Mouse (Mus musculus): ENCODE measurements around the gene Vars2. TPM values are rescaled to one million over a fixed set of nuclear protein-coding genes. Genes with fewer than 3 reads are reported as not detected.

Gene Vars2
- polyA plus RNA-seq, 1 experiment, result 13.7 TPM

DNA sequence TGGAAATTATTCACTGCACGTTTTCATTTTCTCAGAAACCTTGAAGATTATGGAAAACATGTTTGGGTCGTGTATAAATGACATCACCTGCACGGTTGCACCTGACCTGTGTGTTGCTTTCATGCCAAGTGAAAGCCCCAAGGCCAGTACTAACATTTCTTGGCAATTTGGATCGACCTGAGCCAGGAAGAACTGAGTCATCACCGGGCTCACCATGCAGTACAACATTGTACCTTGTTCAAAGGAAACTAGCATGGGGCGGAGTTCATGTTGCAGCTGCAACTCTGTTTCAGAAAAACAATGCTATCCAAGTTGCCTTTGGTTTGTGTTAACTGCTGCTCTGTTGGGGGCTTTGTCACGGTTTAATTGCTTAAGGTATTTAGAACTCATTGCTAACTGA, 40.5 kb upstream of the Vars2 start:
- TF ChIP-seq MYOG (IDR thresholded peaks at IDR 0.05; ENCODE audit: control insufficient read depth in 1 of 3, insufficient read depth in 1 of 3, insufficient read length in 2 of 3, low read depth in 2 of 3) (no peak), TCF3 (IDR thresholded peaks at IDR 0.05; ENCODE audit: insufficient read length, low read depth) (no peak)

DNA sequence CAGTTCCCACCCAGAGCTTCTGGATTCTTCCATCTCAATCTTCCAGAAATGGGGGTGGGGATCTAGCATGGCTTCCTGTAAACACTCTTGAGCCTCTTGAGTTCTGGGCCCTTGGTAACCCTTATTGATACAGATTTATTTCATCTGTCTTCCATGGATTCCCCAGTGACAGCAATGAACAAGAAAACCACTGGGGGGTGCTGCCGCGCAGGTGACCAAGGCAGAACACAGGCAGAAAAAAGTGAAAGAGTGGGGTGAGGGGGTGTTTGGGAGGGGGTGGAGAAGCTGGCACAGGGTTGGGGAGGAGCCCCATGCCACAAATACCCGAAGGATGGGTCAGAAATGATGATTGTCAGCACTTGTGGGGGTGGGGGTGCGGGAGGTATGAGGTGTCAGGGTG, 38.4 kb upstream of the Vars2 start:
- Histone ChIP-seq H3ac (ENCODE audit: control insufficient read depth, insufficient read length) (no peak overlapping the region), H3K27me3 (ENCODE audit: control insufficient read depth, insufficient read depth, insufficient read length) (no peaks in the 10 kb centered on the region), H3K4me3 (no peak overlapping the region), H3K79me2 (ENCODE audit: control insufficient read depth, insufficient read depth) (peaks cover 12% of the 10 kb centered on the region), H3K4me2 (ENCODE audit: low read depth) (no peak overlapping the region), H3K36me3 (ENCODE audit: control insufficient read depth, insufficient read depth) (no peaks in the 10 kb centered on the region)
- TF ChIP-seq TCF3 (IDR thresholded peaks at IDR 0.05; ENCODE audit: insufficient read length, low read depth) (no peak), POLR2A (IDR thresholded peaks at IDR 0.05; ENCODE audit: insufficient read length, low read depth) (no peak), MYOG (IDR thresholded peaks at IDR 0.05; ENCODE audit: control insufficient read depth in 1 of 3, insufficient read depth in 1 of 3, insufficient read length in 2 of 3, low read depth in 2 of 3) (no peak), MYOD1 (IDR thresholded peaks at IDR 0.05; ENCODE audit: control insufficient read depth in 1 of 3, insufficient read length in 2 of 3, low read depth in 2 of 3) (no peak), USF1 (IDR thresholded peaks at IDR 0.05; ENCODE audit: low read depth) (no peak), SRF (IDR thresholded peaks at IDR 0.05; ENCODE audit: control insufficient read depth, insufficient read length, low read depth) (no peak), MAX (IDR thresholded peaks at IDR 0.05; ENCODE audit: low read depth) (no peak), POLR2AphosphoS2 (IDR thresholded peaks at IDR 0.05; ENCODE audit: insufficient read length, low read depth) (no peak), E2F4 (IDR thresholded peaks at IDR 0.05; ENCODE audit: insufficient read depth) (no peak), CEBPB (IDR thresholded peaks at IDR 0.05; ENCODE audit: insufficient read depth, poor library complexity, severe bottlenecking) (no peak), TCF12 (IDR thresholded peaks at IDR 0.05; ENCODE audit: insufficient read depth, poor library complexity, severe bottlenecking) (no peak), REST (IDR thresholded peaks at IDR 0.05; ENCODE audit: insufficient read depth, insufficient read length) (no peak)

More for the DNA sequence above, 40.5 kb upstream of the Vars2 start:
- H3K4me2 ChIP-seq (ENCODE audit: low read depth), result no peak overlapping the region
- peaks cover 2% of the 10 kb centered on the region for H3K79me2 ChIP-seq (ENCODE audit: control insufficient read depth, insufficient read depth)
- no peaks in the 10 kb centered on the region for H3K27me3 ChIP-seq (ENCODE audit: control insufficient read depth, insufficient read depth, insufficient read length)
- H3K36me3 ChIP-seq (ENCODE audit: control insufficient read depth, insufficient read depth), result no peaks in the 10 kb centered on the region
- H3K4me3 ChIP-seq, result no peak overlapping the region
- H3ac ChIP-seq (ENCODE audit: control insufficient read depth, insufficient read length), result no peak overlapping the region

DNA sequence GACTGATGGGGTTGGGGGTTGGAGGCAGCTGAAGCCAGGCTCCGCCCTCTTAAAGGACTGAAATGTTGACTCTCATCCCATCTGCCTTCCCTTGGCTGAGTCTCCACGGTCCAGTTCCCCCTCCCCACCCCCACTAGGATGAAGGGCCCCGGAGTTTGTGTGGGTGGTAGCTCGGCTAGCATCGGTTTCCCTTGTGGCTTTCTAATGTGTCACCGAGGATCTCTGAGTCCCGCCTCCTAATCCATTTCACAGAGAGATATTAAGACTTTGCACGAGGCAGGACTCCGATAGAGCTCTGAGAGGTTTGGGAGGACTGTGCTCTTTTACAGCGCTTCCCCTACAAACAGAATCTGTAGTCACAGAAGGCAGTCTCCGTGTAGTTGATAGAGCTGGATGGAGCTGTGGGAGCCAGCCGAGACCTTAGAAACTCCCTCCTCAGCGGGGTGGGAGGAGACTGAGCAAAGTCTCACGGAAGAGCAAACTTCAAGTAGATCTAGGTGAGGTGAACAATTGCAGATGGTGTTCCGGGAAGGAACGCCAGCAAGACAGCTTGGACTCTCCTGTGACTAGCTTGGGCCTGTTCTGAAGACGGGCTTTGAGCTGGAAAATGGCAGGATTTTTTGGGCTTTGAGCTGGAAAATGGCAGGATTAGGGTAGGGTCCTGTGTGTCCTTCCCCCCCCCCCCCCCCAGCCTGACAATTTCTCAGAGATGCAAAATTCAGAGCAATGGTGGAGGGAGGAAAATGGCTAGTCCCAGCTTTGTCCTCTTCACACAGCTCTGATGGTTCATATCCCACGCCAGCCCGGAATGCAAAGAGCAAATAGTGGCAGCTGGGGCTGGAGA, 37.5 kb upstream of the Vars2 start, which contains the start of gene Ddr1:
Ddr1 (minus strand) TSS at position 1 of the 844 bp plus-strand sequence.
- Histone ChIP-seq H3K79me2 (ENCODE audit: control insufficient read depth, insufficient read depth) (peaks cover 12% of the 10 kb centered on the region), H3K4me3 (peak within 1 kb of the TSS; percentile 52), H3K27me3 (ENCODE audit: control insufficient read depth, insufficient read depth, insufficient read length) (no peaks in the 10 kb centered on the region), H3K36me3 (ENCODE audit: control insufficient read depth, insufficient read depth) (no peaks in the 10 kb centered on the region), H3ac (ENCODE audit: control insufficient read depth, insufficient read length) (no peak within 1 kb of the TSS), H3K4me2 (ENCODE audit: low read depth) (peak within 1 kb of the TSS; percentile 94)
- TF ChIP-seq MYOG (IDR thresholded peaks at IDR 0.05; ENCODE audit: control insufficient read depth in 1 of 3, insufficient read depth in 1 of 3, insufficient read length in 2 of 3, low read depth in 2 of 3) (peak in 1 of 3 experiments; percentile 2), SRF (IDR thresholded peaks at IDR 0.05; ENCODE audit: control insufficient read depth, insufficient read length, low read depth) (no peak), MAX (IDR thresholded peaks at IDR 0.05; ENCODE audit: low read depth) (no peak), E2F4 (IDR thresholded peaks at IDR 0.05; ENCODE audit: insufficient read depth) (no peak), REST (IDR thresholded peaks at IDR 0.05; ENCODE audit: insufficient read depth, insufficient read length) (no peak), USF1 (IDR thresholded peaks at IDR 0.05; ENCODE audit: low read depth) (no peak), POLR2AphosphoS2 (IDR thresholded peaks at IDR 0.05; ENCODE audit: insufficient read length, low read depth) (no peak), POLR2A (IDR thresholded peaks at IDR 0.05; ENCODE audit: insufficient read length, low read depth) (no peak), TCF12 (IDR thresholded peaks at IDR 0.05; ENCODE audit: insufficient read depth, poor library complexity, severe bottlenecking) (no peak), TCF3 (IDR thresholded peaks at IDR 0.05; ENCODE audit: insufficient read length, low read depth) (no peak), CEBPB (IDR thresholded peaks at IDR 0.05; ENCODE audit: insufficient read depth, poor library complexity, severe bottlenecking) (no peak), MYOD1 (IDR thresholded peaks at IDR 0.05; ENCODE audit: control insufficient read depth in 1 of 3, insufficient read length in 2 of 3, low read depth in 2 of 3) (peak in 2 of 3 experiments; percentile 42 to 56)

DNA sequence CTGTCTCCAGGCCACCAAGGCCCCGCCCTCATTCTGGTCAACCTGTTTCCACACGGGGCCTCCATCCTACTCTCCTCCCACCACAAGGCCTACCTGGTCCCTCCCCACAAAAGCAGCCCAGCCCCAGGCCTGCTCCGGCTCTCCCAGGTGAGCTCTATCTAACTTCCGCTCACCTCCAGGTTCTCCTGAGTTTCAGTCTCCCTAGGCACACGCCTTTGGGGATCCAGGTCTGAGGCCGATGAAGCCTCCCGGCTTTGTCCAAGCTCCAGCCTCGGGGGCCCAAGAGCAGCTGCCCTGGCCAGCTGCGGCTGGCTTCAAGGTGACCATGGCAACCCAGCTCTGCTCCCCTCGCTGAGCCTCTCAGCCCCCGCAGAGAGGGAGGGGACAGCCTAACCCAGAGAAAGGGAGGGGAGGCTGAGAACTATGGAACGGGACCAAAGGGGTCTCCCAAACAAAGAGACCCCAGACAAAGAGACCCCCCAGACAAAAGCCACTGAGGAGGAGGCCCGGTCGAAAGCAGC, 36.4 kb upstream of the Vars2 start:
- Histone ChIP-seq H3ac (ENCODE audit: control insufficient read depth, insufficient read length) (no peak overlapping the region), H3K36me3 (ENCODE audit: control insufficient read depth, insufficient read depth) (no peaks in the 10 kb centered on the region), H3K27me3 (ENCODE audit: control insufficient read depth, insufficient read depth, insufficient read length) (no peaks in the 10 kb centered on the region), H3K79me2 (ENCODE audit: control insufficient read depth, insufficient read depth) (peaks cover 19% of the 10 kb centered on the region), H3K4me2 (ENCODE audit: low read depth) (peak overlapping the region; percentile 94), H3K4me3 (peak overlapping the region; percentile 52)
- no peak for TF ChIP-seq USF1 (IDR thresholded peaks at IDR 0.05; ENCODE audit: low read depth)
- TF ChIP-seq MYOD1 (IDR thresholded peaks at IDR 0.05; ENCODE audit: control insufficient read depth in 1 of 3, insufficient read length in 2 of 3, low read depth in 2 of 3), result peak in 2 of 3 experiments; percentile 88 to 89
- no peak for TF ChIP-seq MAX (IDR thresholded peaks at IDR 0.05; ENCODE audit: low read depth)
- TF ChIP-seq E2F4 (IDR thresholded peaks at IDR 0.05; ENCODE audit: insufficient read depth), result no peak
- no peak for TF ChIP-seq TCF12 (IDR thresholded peaks at IDR 0.05; ENCODE audit: insufficient read depth, poor library complexity, severe bottlenecking)
- peak; percentile 28 to 93 (median 90) for TF ChIP-seq MYOG (IDR thresholded peaks at IDR 0.05; ENCODE audit: control insufficient read depth in 1 of 3, insufficient read depth in 1 of 3, insufficient read length in 2 of 3, low read depth in 2 of 3)
- no peak for TF ChIP-seq REST (IDR thresholded peaks at IDR 0.05; ENCODE audit: insufficient read depth, insufficient read length)
- no peak for TF ChIP-seq CEBPB (IDR thresholded peaks at IDR 0.05; ENCODE audit: insufficient read depth, poor library complexity, severe bottlenecking)
- TF ChIP-seq POLR2AphosphoS2 (IDR thresholded peaks at IDR 0.05; ENCODE audit: insufficient read length, low read depth), result no peak
- TF ChIP-seq SRF (IDR thresholded peaks at IDR 0.05; ENCODE audit: control insufficient read depth, insufficient read length, low read depth), result no peak
- TF ChIP-seq TCF3 (IDR thresholded peaks at IDR 0.05; ENCODE audit: insufficient read length, low read depth), result no peak
- TF ChIP-seq POLR2A (IDR thresholded peaks at IDR 0.05; ENCODE audit: insufficient read length, low read depth), result no peak
